Mouse (Mus musculus): ENCODE measurements at regions not wholly inside any gene's neighbourhood (a gene's known extent, or its start where the extent isn't known, plus 50 kb on each side); places are given as distances from the start of the nearest gene placed in this dataset.

DNA sequence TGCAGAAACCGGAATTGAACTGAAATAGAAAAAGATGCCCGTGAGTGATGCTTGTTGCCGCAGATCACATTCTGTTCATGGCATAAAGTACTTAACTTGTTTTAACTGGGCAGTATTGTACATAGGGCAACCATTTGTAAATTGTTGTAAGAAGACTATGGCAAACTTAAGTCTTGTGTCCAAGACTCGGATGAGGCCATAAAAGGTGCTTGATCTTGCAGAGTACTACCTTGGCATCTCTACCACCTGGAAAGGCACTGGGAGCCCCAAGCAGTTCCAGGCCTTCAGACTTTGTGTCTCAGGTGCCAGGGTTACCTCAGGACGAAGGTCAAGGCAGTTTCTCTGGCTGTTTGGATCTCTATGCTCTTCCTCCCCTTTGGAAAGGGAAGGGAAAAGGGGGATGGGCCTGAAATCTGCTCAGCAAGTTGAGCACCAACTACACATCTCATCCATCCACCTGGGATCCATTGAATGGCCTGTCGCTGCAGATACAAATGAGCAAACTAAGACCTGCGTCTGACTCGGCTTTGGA lies 120.0 kb downstream of the Slc38a6 start:
- no peak for TF ChIP-seq POLR2A (IDR thresholded peaks at IDR 0.05; ENCODE audit: insufficient read depth, low read depth, low read length)
- no peak for TF ChIP-seq CTCF (IDR thresholded peaks at IDR 0.05)
